Mouse (Mus musculus): ENCODE data around the gene Ppp1r21. TPM values are rescaled to one million over a fixed set of nuclear protein-coding genes. Genes with fewer than 3 reads are reported as not detected.
A peak's percentile ranks its signal among the peaks of the same experiment; 100 is the strongest.

Gene Ppp1r21
- polyA plus RNA-seq, 1 experiment from 2014 or later: 16.6 TPM

- Histone ChIP-seq H3K4me2 (no peak overlapping the region), H3K4me1 (replicated peaks; ENCODE audit: control insufficient read depth, insufficient read depth, low read length) (no peaks in the 10 kb centered on the region), H3K9ac (ENCODE audit: low read depth, low read length) (no peak overlapping the region), H3K27me3 (replicated peaks; ENCODE audit: control insufficient read depth, insufficient read depth, low read length) (no peaks in the 10 kb centered on the region), H3K36me3 (ENCODE audit: control insufficient read depth, insufficient read depth, low read length) (no peaks in the 10 kb centered on the region), H3K9me3 (ENCODE audit: control insufficient read depth, low read length) (no peaks in the 10 kb centered on the region), H3K27ac (ENCODE audit: low read depth, low read length) (no peak overlapping the region), H3K4me3 (ENCODE audit: low read depth, low read length) (no peak overlapping the region)
- WGBS: 89% methylated on average over 2 of the region's 2 CpGs
- ATAC-seq (replicated peaks; ENCODE audit: low FRiP score) (no peak), DNase-seq (ENCODE audit: low spot score) (no peak)
Measured at GRCm38 (mm10) chr17:88606056-88606455, 76.1 kb downstream of the Ppp1r21 start.

GRCm38 (mm10) chr17:88609361-88609760, 79.4 kb downstream of the Ppp1r21 start:
- H3K27me3 ChIP-seq (replicated peaks; ENCODE audit: control insufficient read depth, insufficient read depth, low read length): no peaks in the 10 kb centered on the region
- no peaks in the 10 kb centered on the region for H3K9me3 ChIP-seq (ENCODE audit: control insufficient read depth, low read length)
- no peak overlapping the region for H3K9ac ChIP-seq (ENCODE audit: low read depth, low read length)
- no peak overlapping the region for H3K4me2 ChIP-seq
- DNase-seq (ENCODE audit: low spot score) (no peak), ATAC-seq (replicated peaks; ENCODE audit: low FRiP score) (no peak)
- H3K4me3 ChIP-seq (ENCODE audit: low read depth, low read length): no peak overlapping the region
- no peak overlapping the region for H3K27ac ChIP-seq (ENCODE audit: low read depth, low read length)
- H3K4me1 ChIP-seq (replicated peaks; ENCODE audit: control insufficient read depth, insufficient read depth, low read length): no peaks in the 10 kb centered on the region
- no peaks in the 10 kb centered on the region for H3K36me3 ChIP-seq (ENCODE audit: control insufficient read depth, insufficient read depth, low read length)
- WGBS: 86% methylated on average over 15 of the region's 15 CpGs

- DNase-seq (ENCODE audit: low spot score): no peak
- H3K4me3 ChIP-seq (ENCODE audit: low read depth, low read length): no peak overlapping the region
- WGBS: 69% methylated on average over 2 of the region's 2 CpGs
Measured at GRCm38 (mm10) chr17:88611057-88611456, 81.1 kb downstream of the Ppp1r21 start.

GRCm38 (mm10) chr17:88613172-88613571, 83.3 kb downstream of the Ppp1r21 start:
- Histone ChIP-seq H3K4me2 (no peak overlapping the region), H3K9me3 (ENCODE audit: control insufficient read depth, low read length) (no peaks in the 10 kb centered on the region), H3K4me3 (ENCODE audit: low read depth, low read length) (no peak overlapping the region), H3K27ac (ENCODE audit: low read depth, low read length) (no peak overlapping the region), H3K9ac (ENCODE audit: low read depth, low read length) (no peak overlapping the region), H3K4me1 (replicated peaks; ENCODE audit: control insufficient read depth, insufficient read depth, low read length) (no peaks in the 10 kb centered on the region), H3K36me3 (ENCODE audit: control insufficient read depth, insufficient read depth, low read length) (no peaks in the 10 kb centered on the region), H3K27me3 (replicated peaks; ENCODE audit: control insufficient read depth, insufficient read depth, low read length) (no peaks in the 10 kb centered on the region)
- WGBS: 49% methylated on average over 6 of the region's 6 CpGs
- no peak for DNase-seq (ENCODE audit: low spot score)
- ATAC-seq (replicated peaks; ENCODE audit: low FRiP score): peak; percentile 31; the same call in 1 of the 2 replicates

More at GRCm38 (mm10) chr17:88611057-88611456, 81.1 kb downstream of the Ppp1r21 start:
- no peak overlapping the region for H3K27ac ChIP-seq (ENCODE audit: low read depth, low read length)
- H3K4me2 ChIP-seq: no peak overlapping the region
- no peak for ATAC-seq (replicated peaks; ENCODE audit: low FRiP score)
- H3K4me1 ChIP-seq (replicated peaks; ENCODE audit: control insufficient read depth, insufficient read depth, low read length): no peaks in the 10 kb centered on the region
- H3K9ac ChIP-seq (ENCODE audit: low read depth, low read length): no peak overlapping the region
- no peaks in the 10 kb centered on the region for H3K9me3 ChIP-seq (ENCODE audit: control insufficient read depth, low read length)
- H3K36me3 ChIP-seq (ENCODE audit: control insufficient read depth, insufficient read depth, low read length): no peaks in the 10 kb centered on the region
- H3K27me3 ChIP-seq (replicated peaks; ENCODE audit: control insufficient read depth, insufficient read depth, low read length): no peaks in the 10 kb centered on the region

- H3K4me3 ChIP-seq (ENCODE audit: low read depth, low read length): no peak overlapping the region
- H3K27me3 ChIP-seq (replicated peaks; ENCODE audit: control insufficient read depth, insufficient read depth, low read length): no peaks in the 10 kb centered on the region
- H3K36me3 ChIP-seq (ENCODE audit: control insufficient read depth, insufficient read depth, low read length): no peaks in the 10 kb centered on the region
- H3K4me1 ChIP-seq (replicated peaks; ENCODE audit: control insufficient read depth, insufficient read depth, low read length): no peaks in the 10 kb centered on the region
- no peak overlapping the region for H3K27ac ChIP-seq (ENCODE audit: low read depth, low read length)
- ATAC-seq (replicated peaks; ENCODE audit: low FRiP score): no peak
- H3K9me3 ChIP-seq (ENCODE audit: control insufficient read depth, low read length): no peaks in the 10 kb centered on the region
- no peak overlapping the region for H3K9ac ChIP-seq (ENCODE audit: low read depth, low read length)
- H3K4me2 ChIP-seq: no peak overlapping the region
- peak; percentile 8 for DNase-seq (ENCODE audit: low spot score)
- WGBS: 75% methylated on average over 3 of the region's 3 CpGs
Measured at GRCm38 (mm10) chr17:88613721-88614120, 83.8 kb downstream of the Ppp1r21 start.

- H3K27ac ChIP-seq (ENCODE audit: low read depth, low read length): no peak overlapping the region
- H3K4me2 ChIP-seq: no peak overlapping the region
- ATAC-seq (replicated peaks; ENCODE audit: low FRiP score) (no peak), DNase-seq (ENCODE audit: low spot score) (peak; percentile 24)
- no peaks in the 10 kb centered on the region for H3K36me3 ChIP-seq (ENCODE audit: control insufficient read depth, insufficient read depth, low read length)
- H3K9me3 ChIP-seq (ENCODE audit: control insufficient read depth, low read length): no peaks in the 10 kb centered on the region
- H3K9ac ChIP-seq (ENCODE audit: low read depth, low read length): no peak overlapping the region
- no peaks in the 10 kb centered on the region for H3K4me1 ChIP-seq (replicated peaks; ENCODE audit: control insufficient read depth, insufficient read depth, low read length)
- H3K4me3 ChIP-seq (ENCODE audit: low read depth, low read length): no peak overlapping the region
- no peaks in the 10 kb centered on the region for H3K27me3 ChIP-seq (replicated peaks; ENCODE audit: control insufficient read depth, insufficient read depth, low read length)
- WGBS: 58% methylated on average over 3 of the region's 3 CpGs
Measured at GRCm38 (mm10) chr17:88614234-88614633, 84.3 kb downstream of the Ppp1r21 start.

GRCm38 (mm10) chr17:88614733-88615132, 84.8 kb downstream of the Ppp1r21 start:
- ATAC-seq (replicated peaks; ENCODE audit: low FRiP score): no peak
- no peaks in the 10 kb centered on the region for H3K27me3 ChIP-seq (replicated peaks; ENCODE audit: control insufficient read depth, insufficient read depth, low read length)
- no peak for DNase-seq (ENCODE audit: low spot score)
- 96% methylated on average over 1 of the region's 1 CpGs for WGBS
- no peaks in the 10 kb centered on the region for H3K36me3 ChIP-seq (ENCODE audit: control insufficient read depth, insufficient read depth, low read length)
- H3K4me1 ChIP-seq (replicated peaks; ENCODE audit: control insufficient read depth, insufficient read depth, low read length): no peaks in the 10 kb centered on the region
- no peak overlapping the region for H3K4me2 ChIP-seq
- no peak overlapping the region for H3K27ac ChIP-seq (ENCODE audit: low read depth, low read length)
- H3K9me3 ChIP-seq (ENCODE audit: control insufficient read depth, low read length): no peaks in the 10 kb centered on the region
- no peak overlapping the region for H3K9ac ChIP-seq (ENCODE audit: low read depth, low read length)
- H3K4me3 ChIP-seq (ENCODE audit: low read depth, low read length): no peak overlapping the region

- no peaks in the 10 kb centered on the region for H3K9me3 ChIP-seq (ENCODE audit: control insufficient read depth, low read length)
- H3K4me1 ChIP-seq (replicated peaks; ENCODE audit: control insufficient read depth, insufficient read depth, low read length): no peaks in the 10 kb centered on the region
- ATAC-seq (replicated peaks; ENCODE audit: low FRiP score): no peak
- H3K4me3 ChIP-seq (ENCODE audit: low read depth, low read length): no peak overlapping the region
- WGBS: 68% methylated on average over 1 of the region's 1 CpGs
- H3K9ac ChIP-seq (ENCODE audit: low read depth, low read length): no peak overlapping the region
- H3K36me3 ChIP-seq (ENCODE audit: control insufficient read depth, insufficient read depth, low read length): no peaks in the 10 kb centered on the region
- DNase-seq (ENCODE audit: low spot score): peak; percentile 22
- no peak overlapping the region for H3K4me2 ChIP-seq
- no peaks in the 10 kb centered on the region for H3K27me3 ChIP-seq (replicated peaks; ENCODE audit: control insufficient read depth, insufficient read depth, low read length)
- no peak overlapping the region for H3K27ac ChIP-seq (ENCODE audit: low read depth, low read length)
Measured at GRCm38 (mm10) chr17:88615492-88616155, 85.7 kb downstream of the Ppp1r21 start.

GRCm38 (mm10) chr17:88620935-88621334, 91.0 kb downstream of the Ppp1r21 start:
- H3K27me3 ChIP-seq (replicated peaks; ENCODE audit: control insufficient read depth, insufficient read depth, low read length): no peaks in the 10 kb centered on the region
- 0 out of 2 replicates have a peak, but pooled peaks cover 2% of the 10 kb centered on the region for H3K4me1 ChIP-seq (replicated peaks; ENCODE audit: control insufficient read depth, insufficient read depth, low read length)
- H3K36me3 ChIP-seq (ENCODE audit: control insufficient read depth, insufficient read depth, low read length): peaks cover 4% of the 10 kb centered on the region; the same call in 1 of the 2 replicates
- DNase-seq (ENCODE audit: low spot score) (peak; percentile 26), ATAC-seq (replicated peaks; ENCODE audit: low FRiP score) (no peak)
- H3K9ac ChIP-seq (ENCODE audit: low read depth, low read length): no peak overlapping the region
- no peaks in the 10 kb centered on the region for H3K9me3 ChIP-seq (ENCODE audit: control insufficient read depth, low read length)
- H3K4me3 ChIP-seq (ENCODE audit: low read depth, low read length): no peak overlapping the region
- no peak overlapping the region for H3K27ac ChIP-seq (ENCODE audit: low read depth, low read length)
- 74% methylated on average over 4 of the region's 4 CpGs for WGBS
- H3K4me2 ChIP-seq: no peak overlapping the region

All from liver, embryonic 11.5 days (tissue).